Mouse (Mus musculus): ENCODE measurements around the gene Ube2g1.
"Not testable (repeated sequence)": the region's sequence is repeated elsewhere in the genome, so short reads cannot be mapped to it uniquely, and the experiment has no call there.

The Ube2g1 gene

GRCm38 (mm10) chr11:72595010-72595737 is 11.9 kb upstream of the Ube2g1 start:
- in situ Hi-C loops (cut with MseI, MboI): no loop called here

- in situ Hi-C loops (cut with MseI, MboI): no loop called here
These were observed 9.3 kb upstream of the Ube2g1 start for GRCm38 (mm10) chr11:72597780-72598179.

- in situ Hi-C loops (cut with MseI, MboI): no loop called here
These were observed 487 bp downstream of the Ube2g1 start for GRCm38 (mm10) chr11:72607469-72608070.

GRCm38 (mm10) chr11:72608071-72608679 is 1.1 kb downstream of the Ube2g1 start:
- in situ Hi-C loops (cut with MseI, MboI): no loop called here

GRCm38 (mm10) chr11:72609242-72609641 is 2.2 kb downstream of the Ube2g1 start:
- in situ Hi-C loops (cut with MseI, MboI): no loop called here

- in situ Hi-C loops (cut with MseI, MboI): not testable (repeated sequence)
These were observed 7.3 kb downstream of the Ube2g1 start for GRCm38 (mm10) chr11:72614336-72614735.

GRCm38 (mm10) chr11:72615931-72616330 is 8.8 kb downstream of the Ube2g1 start:
- in situ Hi-C loops (cut with MseI, MboI): no loop called here

- in situ Hi-C loops (cut with MseI, MboI): no loop called here
These were observed 11.4 kb downstream of the Ube2g1 start for GRCm38 (mm10) chr11:72618476-72618875.

GRCm38 (mm10) chr11:72642730-72643129 is 35.6 kb downstream of the Ube2g1 start:
- in situ Hi-C loops (cut with MseI, MboI): no loop called here

GRCm38 (mm10) chr11:72645386-72645785 is 38.3 kb downstream of the Ube2g1 start:
- in situ Hi-C loops (cut with MseI, MboI): no loop called here

- in situ Hi-C loops (cut with MseI, MboI): no loop called here
These were observed 43.3 kb downstream of the Ube2g1 start for GRCm38 (mm10) chr11:72650347-72650746.

- in situ Hi-C loops (cut with MseI, MboI): no loop called here
These were observed 52.8 kb downstream of the Ube2g1 start for GRCm38 (mm10) chr11:72659918-72660317.

- in situ Hi-C loops (cut with MseI, MboI): no loop called here
These were observed 53.3 kb downstream of the Ube2g1 start for GRCm38 (mm10) chr11:72660359-72660758.

- in situ Hi-C loops (cut with MseI, MboI): no loop called here
These were observed 57.6 kb downstream of the Ube2g1 start for GRCm38 (mm10) chr11:72664641-72665040.

GRCm38 (mm10) chr11:72670634-72671033 is 63.6 kb downstream of the Ube2g1 start:
- in situ Hi-C loops (cut with MseI, MboI): no loop called here

- in situ Hi-C loops (cut with MseI, MboI): no loop called here
These were observed 64.4 kb downstream of the Ube2g1 start for GRCm38 (mm10) chr11:72671294-72671988.

- in situ Hi-C loops (cut with MseI, MboI): no loop called here
These were observed 65.4 kb downstream of the Ube2g1 start for GRCm38 (mm10) chr11:72672438-72672837.

- in situ Hi-C loops (cut with MseI, MboI): no loop called here
These were observed 68.2 kb downstream of the Ube2g1 start for GRCm38 (mm10) chr11:72675280-72675679.

GRCm38 (mm10) chr11:72680726-72681125 is 73.6 kb downstream of the Ube2g1 start:
- in situ Hi-C loops (cut with MseI, MboI): no loop called here

GRCm38 (mm10) chr11:72683402-72683801 is 76.3 kb downstream of the Ube2g1 start:
- in situ Hi-C loops (cut with MseI, MboI): no loop called here

- in situ Hi-C loops (cut with MseI, MboI): no loop called here
These were observed 79.6 kb downstream of the Ube2g1 start for GRCm38 (mm10) chr11:72686697-72687096.

GRCm38 (mm10) chr11:72688242-72688641 is 81.2 kb downstream of the Ube2g1 start:
- in situ Hi-C loops (cut with MseI, MboI): no loop called here

All from mouse trophoblast stem cell (cell line).